Mouse (Mus musculus): ENCODE measurements around the gene Cd274. TPM values are rescaled to one million over a fixed set of nuclear protein-coding genes. Genes with fewer than 3 reads are reported as not detected.

Cd274 gene
- total and polyA plus RNA-seq, 3 experiments = 6.7 to 15.9 (median 7.4) TPM

GRCm38 (mm10) chr19:29384994-29385393 is 17.7 kb downstream of the Cd274 start:
- no peaks in the 10 kb centered on the region for H3K27me3 ChIP-seq (replicated peaks)
- H3K4me3 ChIP-seq (replicated peaks in 1 of 3; ENCODE audit: low read depth in 2 of 3, low read length in 2 of 3, poor library complexity in 1 of 3) = no peak overlapping the region

GRCm38 (mm10) chr19:29385822-29386221 is 18.6 kb downstream of the Cd274 start:
- no peak overlapping the region for H3K9ac ChIP-seq (ENCODE audit: insufficient read depth, low read depth)
- peaks cover 26 to 64% of the 10 kb centered on the region in 2 experiments for H3K4me1 ChIP-seq (ENCODE audit: control insufficient read depth in 1 of 2, insufficient read depth in 2 of 2)
- in situ Hi-C loops (cut with MboI; ENCODE audit: low pct_ligation_motif_present, low pct_unique_long_range_greater_than_20kb, low sequenced_read_pairs) (no loop called here), dilution Hi-C loops (cut with MboI; ENCODE audit: extremely low pct_ligation_motif_present, extremely low pct_unique_long_range_greater_than_20kb, low sequenced_read_pairs) (no loop called here)
- TF ChIP-seq POLR2AphosphoS2 (IDR thresholded peaks at IDR 0.05; ENCODE audit: low read depth, low read length) (no peak), ETS1 (conservative IDR thresholded peaks at IDR 0.05; ENCODE audit: low read depth, low read length) (no peak)
- H3K4me2 ChIP-seq (ENCODE audit: insufficient read depth, low read depth, poor library complexity, severe bottlenecking) = no peak overlapping the region
- H3K9me3 ChIP-seq (replicated peaks; ENCODE audit: low read length) = no peaks in the 10 kb centered on the region
- H3K27ac ChIP-seq (ENCODE audit: insufficient read depth, low read depth) = peak overlapping the region; percentile 95
- H3K4me3 ChIP-seq (replicated peaks in 1 of 3; ENCODE audit: low read depth in 2 of 3, low read length in 2 of 3, poor library complexity in 1 of 3) = no peak overlapping the region
- H3K79me2 ChIP-seq (replicated peaks; ENCODE audit: control insufficient read depth, extremely low read depth, insufficient read depth, poor library complexity, severe bottlenecking) = no peaks in the 10 kb centered on the region
- no peak for DNase-seq (ENCODE audit: extremely low read depth)
- H3K27me3 ChIP-seq (replicated peaks) = no peaks in the 10 kb centered on the region
- peaks cover 52 to 61% of the 10 kb centered on the region in 2 experiments for H3K36me3 ChIP-seq (replicated peaks in 1 of 2; ENCODE audit: control insufficient read depth in 1 of 2, insufficient read depth in 1 of 2, low read length in 1 of 2)

More at GRCm38 (mm10) chr19:29384994-29385393, 17.7 kb downstream of the Cd274 start:
- dilution Hi-C loops (cut with MboI; ENCODE audit: extremely low pct_ligation_motif_present, extremely low pct_unique_long_range_greater_than_20kb, low sequenced_read_pairs) = no loop called here
- no peaks in the 10 kb centered on the region for H3K79me2 ChIP-seq (replicated peaks; ENCODE audit: control insufficient read depth, extremely low read depth, insufficient read depth, poor library complexity, severe bottlenecking)
- no peaks in the 10 kb centered on the region for H3K9me3 ChIP-seq (replicated peaks; ENCODE audit: low read length)
- TF ChIP-seq ETS1 (conservative IDR thresholded peaks at IDR 0.05; ENCODE audit: low read depth, low read length) (peak; percentile 83), NELFE (IDR thresholded peaks at IDR 0.05; ENCODE audit: low read depth, low read length) (no peak), USF2 (conservative IDR thresholded peaks at IDR 0.05; ENCODE audit: low read depth, low read length) (no peak), MYC (IDR thresholded peaks at IDR 0.05; ENCODE audit: low read depth, low read length) (no peak), JUND (conservative IDR thresholded peaks at IDR 0.05; ENCODE audit: low read depth, low read length) (no peak), MAX (IDR thresholded peaks at IDR 0.05; ENCODE audit: low read length) (no peak), SIN3A (IDR thresholded peaks at IDR 0.05; ENCODE audit: low read length) (no peak), NRF1 (IDR thresholded peaks at IDR 0.05; ENCODE audit: low read depth, low read length) (no peak), HCFC1 (IDR thresholded peaks at IDR 0.05; ENCODE audit: low read depth, low read length) (no peak), TCF12 (IDR thresholded peaks at IDR 0.05; ENCODE audit: low read depth, low read length) (no peak), RAD21 (IDR thresholded peaks at IDR 0.05; ENCODE audit: low read depth, low read length) (no peak), CHD1 (IDR thresholded peaks at IDR 0.05; ENCODE audit: low read depth, low read length) (no peak), IRF4 (IDR thresholded peaks at IDR 0.05; ENCODE audit: low read depth, low read length) (peak; percentile 20; the same call in 1 of the 2 replicates), SMC3 (IDR thresholded peaks at IDR 0.05; ENCODE audit: low read depth, low read length) (no peak; the same call in 1 of the 2 replicates), ZMIZ1 (IDR thresholded peaks at IDR 0.05; ENCODE audit: low read depth, low read length) (no peak), KAT2A (IDR thresholded peaks at IDR 0.05; ENCODE audit: insufficient replicate concordance, low read length) (no peak), ZC3H11A (IDR thresholded peaks at IDR 0.05; ENCODE audit: low read depth, low read length) (no peak), MEF2A (IDR thresholded peaks at IDR 0.05; ENCODE audit: borderline replicate concordance, low read depth, low read length) (peak; percentile 67; the same call in 1 of the 2 replicates), MAFK (IDR thresholded peaks at IDR 0.05; ENCODE audit: insufficient replicate concordance, low read length) (peak; percentile 92), CTCF (conservative IDR thresholded peaks at IDR 0.05 in 1 of 2, IDR thresholded peaks at IDR 0.05 in 1 of 2; ENCODE audit: low read depth in 2 of 2, low read length in 2 of 2) (no peak)
- H3K4me1 ChIP-seq (ENCODE audit: control insufficient read depth in 1 of 2, insufficient read depth in 2 of 2) = peaks cover 27 to 64% of the 10 kb centered on the region in 2 experiments
- peak; percentile 85 for DNase-seq (ENCODE audit: extremely low read depth)
- H3K4me2 ChIP-seq (ENCODE audit: insufficient read depth, low read depth, poor library complexity, severe bottlenecking) = no peak overlapping the region
- in situ Hi-C loops (cut with MboI; ENCODE audit: low pct_ligation_motif_present, low pct_unique_long_range_greater_than_20kb, low sequenced_read_pairs) = no loop called here
- peaks cover 57 to 70% of the 10 kb centered on the region in 2 experiments for H3K36me3 ChIP-seq (replicated peaks in 1 of 2; ENCODE audit: control insufficient read depth in 1 of 2, insufficient read depth in 1 of 2, low read length in 1 of 2)
- H3K27ac ChIP-seq (ENCODE audit: insufficient read depth, low read depth) = peak overlapping the region; percentile 95
- peak overlapping the region; percentile 91; the same call in 1 of the 2 replicates for H3K9ac ChIP-seq (ENCODE audit: insufficient read depth, low read depth)
